Mouse (Mus musculus) liver, postnatal 0 days (tissue): ENCODE measurements around the gene Lpar2.

Experiments
- CTCF ChIP-seq: sonication (generic); IDR thresholded peaks from 2 replicates; pipeline ENCODE4 v1.5.1; 2016; ENCODE audit warnings: antibody characterized with exemption, low read depth
- EP300 ChIP-seq: IDR thresholded peaks from 2 replicates; pipeline ENCODE4 v1.6.1; 2016; ENCODE audit warnings: antibody characterized with exemption, low read depth, mild to moderate bottlenecking

- TF ChIP-seq CTCF, result no peak
- TF ChIP-seq EP300, result no peak
These were observed 24.6 kb upstream of the Lpar2 start for GRCm38 (mm10) chr8:69797661-69798060.
